Mouse (Mus musculus): Measurements from ENCODE around the gene Eif4a3.

The Eif4a3 gene

GRCm38 (mm10) chr11:119299391-119300245 is at the start of gene Eif4a3:
Gene Eif4a3 (minus strand): TSS chr11:119300089.
- DNase-seq, result peak; percentile 95

- no peak for DNase-seq
Measured at GRCm38 (mm10) chr11:119347125-119347524, 47.2 kb upstream of the Eif4a3 start.

- no peak for DNase-seq
Measured at GRCm38 (mm10) chr11:119344865-119345264, 45.0 kb upstream of the Eif4a3 start.

DNA sequence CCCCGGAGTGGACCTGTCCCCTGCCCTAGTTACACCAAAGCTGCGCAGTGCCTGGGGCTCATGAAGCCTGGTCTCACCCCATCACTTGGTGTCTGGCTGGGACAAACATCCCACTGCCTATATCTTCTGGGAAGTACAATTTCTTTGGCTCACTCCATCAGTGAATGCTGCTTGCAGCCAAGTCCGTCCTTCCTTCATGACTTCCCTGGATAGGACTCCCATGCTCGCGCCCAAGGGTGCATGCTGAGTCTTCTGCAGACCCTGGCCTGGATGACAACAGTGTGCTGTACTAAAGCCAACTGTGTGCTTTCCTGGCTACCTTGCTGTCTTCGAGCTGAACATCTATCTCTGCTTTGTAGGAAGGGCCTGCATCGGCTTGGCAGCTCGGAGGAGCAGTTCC is 44.3 kb upstream of the Eif4a3 start:
- DNase-seq, result no peak

GRCm38 (mm10) chr11:119339637-119340036 is 39.7 kb upstream of the Eif4a3 start:
- peak; percentile 78 for DNase-seq

DNA sequence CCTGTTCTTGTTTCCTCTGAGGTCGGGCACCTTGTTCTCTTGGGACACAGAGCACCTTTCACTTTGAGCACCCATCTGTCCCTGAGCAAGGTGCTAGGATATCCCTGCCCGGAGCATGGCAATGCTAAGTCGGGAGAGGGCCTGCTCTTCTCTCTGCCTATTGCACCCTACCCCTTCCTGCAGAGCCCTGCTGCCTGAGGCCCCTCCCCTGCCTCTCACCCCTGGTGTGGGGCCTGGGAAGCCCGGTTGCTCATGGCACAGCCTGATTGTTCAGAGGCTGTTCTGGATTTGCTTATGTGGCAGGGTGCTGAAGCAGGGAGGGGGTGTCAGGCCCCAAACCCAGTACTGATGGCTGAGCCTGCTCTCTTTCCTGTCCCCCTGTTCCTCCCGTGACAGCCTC is 39.3 kb upstream of the Eif4a3 start:
- no peak for DNase-seq

- DNase-seq, result no peak
Measured at GRCm38 (mm10) chr11:119338271-119339059, 38.6 kb upstream of the Eif4a3 start.

GRCm38 (mm10) chr11:119331970-119332369 is 32.1 kb upstream of the Eif4a3 start:
- DNase-seq, result no peak

GRCm38 (mm10) chr11:119330592-119330991 is 30.7 kb upstream of the Eif4a3 start:
- no peak for DNase-seq

DNA sequence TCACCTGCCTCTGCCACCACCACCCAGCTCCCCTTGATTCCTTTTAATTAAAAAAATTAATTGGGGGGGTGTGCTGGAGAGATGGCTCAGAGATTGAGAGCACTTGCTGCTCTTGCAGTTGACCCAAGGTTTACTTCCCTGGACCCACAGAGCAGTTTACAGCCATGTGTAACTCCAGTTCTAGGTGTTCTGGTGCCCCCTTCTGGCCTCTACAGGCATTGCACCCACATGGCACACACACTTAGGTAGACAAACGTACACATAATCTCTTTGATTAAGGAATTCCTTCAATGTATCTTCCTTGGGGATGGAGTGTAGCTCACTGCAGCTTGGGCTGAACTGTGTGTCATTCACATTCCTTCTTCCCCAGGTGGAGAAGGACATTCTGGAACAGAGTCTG is 25.2 kb upstream of the Eif4a3 start:
- DNase-seq, result peak; percentile 22

DNA sequence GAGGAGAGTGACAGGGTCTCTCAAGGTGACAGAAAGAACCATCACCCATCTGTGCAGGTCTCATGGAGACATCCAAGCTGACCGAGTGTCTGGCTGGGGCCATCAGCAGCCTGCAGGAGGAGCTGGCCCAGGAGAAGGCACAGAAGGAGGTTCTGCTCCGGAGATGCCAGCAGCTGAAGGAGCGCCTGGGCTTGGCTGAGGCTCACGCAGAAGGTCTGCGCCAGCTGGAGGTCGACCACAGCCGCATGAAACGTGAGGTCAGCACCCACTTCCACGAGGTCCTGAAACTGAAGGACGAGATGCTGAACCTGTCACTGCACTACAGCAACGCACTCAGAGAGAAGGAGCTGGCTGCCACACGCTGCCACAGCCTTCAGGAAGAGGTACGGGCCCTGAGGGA is 22.6 kb upstream of the Eif4a3 start:
- no peak for DNase-seq

- DNase-seq, result no peak
Measured at GRCm38 (mm10) chr11:119316720-119317119, 16.8 kb upstream of the Eif4a3 start.

DNA sequence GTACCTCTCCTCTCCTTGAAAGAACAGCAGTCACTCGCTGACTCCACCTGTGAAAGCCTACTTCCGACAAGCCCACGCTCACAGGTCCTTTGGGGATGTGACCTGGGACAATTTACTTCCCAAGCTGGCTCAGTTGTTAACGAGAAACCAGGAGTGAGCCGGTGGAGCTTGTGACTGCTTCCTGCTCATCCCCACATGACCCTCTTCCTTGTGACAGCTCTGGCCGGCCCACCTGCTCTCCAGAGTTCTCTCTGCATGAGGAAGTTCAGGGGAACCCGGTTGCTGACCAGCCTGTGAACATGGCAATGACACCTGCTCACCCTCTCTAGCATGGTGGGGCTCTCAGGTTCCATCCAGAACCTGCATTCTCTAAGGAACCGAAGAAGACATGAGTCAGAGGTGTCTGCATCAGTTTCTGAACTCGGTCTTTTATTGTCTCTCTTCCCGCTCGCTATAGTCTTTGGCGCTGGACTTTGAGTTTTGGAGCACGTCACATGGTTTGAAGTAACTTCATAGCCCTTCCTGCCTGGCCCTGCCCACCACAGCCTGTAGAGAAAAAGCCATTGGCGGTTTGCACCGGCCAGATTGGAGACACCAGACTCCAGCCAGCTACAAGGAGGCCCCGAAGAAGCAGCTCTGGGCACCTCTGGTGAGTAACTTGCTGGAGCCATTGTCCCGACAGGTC is 14.5 kb upstream of the Eif4a3 start:
- DNase-seq, result no peak

DNA sequence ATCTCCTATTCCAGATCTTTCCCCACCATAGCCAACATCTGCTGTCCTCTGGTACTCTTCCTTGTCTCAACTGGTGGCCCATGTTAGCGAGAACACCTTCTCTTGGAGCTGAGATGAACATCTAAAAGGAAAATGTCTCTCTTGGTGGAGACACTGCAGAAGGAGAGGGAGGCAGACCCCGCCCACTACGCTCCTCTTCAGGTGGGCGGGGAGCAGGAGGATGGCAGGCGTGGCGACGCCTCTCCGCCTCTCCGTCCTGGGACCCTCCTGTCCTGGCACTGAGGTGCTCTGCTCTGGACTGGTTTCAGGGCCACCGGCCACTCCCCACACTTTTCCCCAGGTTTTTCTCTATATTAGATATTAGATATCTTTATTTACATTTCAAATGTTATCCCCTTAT is 10.7 kb upstream of the Eif4a3 start:
- DNase-seq, result no peak

GRCm38 (mm10) chr11:119307916-119308315 is 8.0 kb upstream of the Eif4a3 start:
- no peak for DNase-seq

- no peak for DNase-seq
Measured at GRCm38 (mm10) chr11:119307658-119307867, 7.7 kb upstream of the Eif4a3 start, which contains the start of gene Card14. Gene Card14 (plus strand): TSS chr11:119307768.

- DNase-seq, result no peak
Measured at GRCm38 (mm10) chr11:119306762-119307657, 7.1 kb upstream of the Eif4a3 start.

DNA sequence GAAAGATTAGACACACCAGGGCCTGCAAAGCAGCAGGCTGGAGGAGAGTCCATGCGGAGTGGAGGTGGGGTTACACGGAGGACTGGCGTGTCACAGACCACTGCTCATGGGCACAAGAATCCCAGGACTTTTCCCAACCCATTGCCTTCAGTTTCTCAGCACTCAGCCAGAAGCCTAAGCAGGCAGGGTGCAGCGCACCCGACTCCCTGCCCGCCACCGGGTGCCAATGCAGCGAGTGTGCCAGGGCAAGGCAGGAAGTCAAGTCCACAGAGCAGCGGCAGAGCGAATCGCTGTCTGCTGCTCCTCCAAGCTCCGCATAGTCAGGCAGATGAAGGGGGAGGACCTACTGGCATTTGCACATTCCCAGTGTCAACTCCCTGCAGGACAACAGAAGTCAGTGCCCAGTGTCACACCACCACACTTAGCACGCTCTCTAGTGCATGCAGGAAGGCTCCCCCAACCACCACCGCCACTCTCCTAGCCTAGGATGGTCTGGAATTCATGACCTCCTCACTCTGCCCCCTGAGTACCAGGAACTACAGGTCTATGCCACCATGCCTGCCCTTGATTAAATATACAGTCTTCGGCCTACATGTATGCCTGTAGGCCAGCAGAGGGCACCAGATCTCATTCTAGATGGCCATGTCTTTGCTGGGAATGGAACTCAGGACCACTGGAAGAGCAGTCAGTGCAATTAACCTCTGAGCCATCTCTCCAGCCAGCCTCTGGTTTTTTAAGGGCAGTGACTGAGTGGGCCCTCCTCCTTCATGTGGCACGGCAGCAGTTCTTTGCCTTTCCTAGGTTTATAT is 5.2 kb upstream of the Eif4a3 start:
- peak; percentile 49 for DNase-seq

GRCm38 (mm10) chr11:119300986-119301385 is 1.1 kb upstream of the Eif4a3 start:
- no peak for DNase-seq

DNA sequence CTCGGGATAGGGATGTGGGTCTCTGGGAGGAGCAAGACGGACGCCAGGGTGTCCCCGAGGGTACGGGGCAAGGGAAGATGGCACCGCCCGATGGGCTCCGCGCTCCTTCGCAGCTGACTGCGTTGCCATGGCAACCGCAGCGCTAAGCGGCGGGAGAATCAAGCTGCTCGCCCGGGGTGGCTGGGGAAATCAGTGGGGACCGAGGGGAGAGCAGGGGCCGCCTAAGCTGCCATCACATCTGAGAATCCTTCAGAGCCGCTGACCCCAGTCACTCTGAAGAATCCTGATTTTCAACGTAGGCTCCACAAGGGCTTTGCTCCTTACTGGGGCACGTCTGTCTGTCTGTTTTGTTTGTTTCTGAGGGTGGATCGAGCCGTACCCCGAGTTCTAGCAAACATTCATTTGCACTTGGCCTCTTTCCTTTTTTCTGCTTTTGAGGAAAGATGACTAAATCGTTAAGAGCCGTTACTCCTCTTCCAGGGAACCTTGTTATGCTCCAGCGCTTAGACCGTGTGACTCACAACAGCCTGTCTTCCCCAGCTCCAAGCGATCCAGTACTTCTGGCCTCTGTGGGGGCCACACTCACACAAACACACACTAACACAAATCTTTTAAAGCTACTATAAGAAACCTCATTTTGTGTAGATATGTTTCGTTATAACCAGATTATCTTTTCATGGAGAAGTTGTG is 502 bp upstream of the Eif4a3 start:
- no peak for DNase-seq

DNA sequence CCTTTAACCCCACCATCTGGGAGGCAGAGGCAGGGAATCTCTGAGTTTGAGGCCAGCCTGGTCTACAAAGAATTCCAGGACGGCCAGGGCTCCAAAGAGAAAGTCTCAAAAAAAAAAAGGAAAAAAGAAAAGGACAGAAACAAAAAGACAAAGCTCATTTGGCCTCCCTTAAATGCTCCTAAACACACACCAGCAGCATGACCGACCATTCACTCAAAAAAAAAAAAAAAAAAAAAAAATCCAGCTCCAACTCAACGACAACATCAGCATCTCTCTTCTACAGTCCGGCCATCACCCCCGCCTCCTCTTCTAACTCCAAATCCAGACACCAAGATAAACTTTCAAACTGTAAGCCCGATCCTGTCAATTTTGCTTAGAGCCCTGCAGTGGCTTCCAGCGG is 972 bp downstream of the Eif4a3 start:
- no peak for DNase-seq
